Mouse (Mus musculus) midbrain, embryonic 11.5 days (tissue): ENCODE results near the gene Hnrnpul2. TPM values are rescaled to one million over a fixed set of nuclear protein-coding genes. Genes with fewer than 3 reads are reported as not detected.

ENCODE experiments used
- ATAC-seq: fragments of 200-750 bp; cut with Nextera tagmentation; 2 replicates; pipeline ENCODE4 v1.8.0; 2017; ENCODE audit warnings: moderate TSS enrichment, moderate library complexity; ENCODE audit not compliant: low FRiP score
- DNase-seq: peaks from one replicate; pipeline ENCODE4 v3.0.0; 2015; ENCODE audit warnings: low spot score; ENCODE audit errors: missing footprints
- H3K27ac ChIP-seq: fragments of 300-500 bp; sonication (generic); 2 replicates; pipeline ENCODE4 v1.5.1; 2014; ENCODE audit warnings: low read depth, low read length
- H3K27me3 ChIP-seq: fragments of 300-500 bp; sonication (generic); 2 replicates; pipeline ENCODE4 v1.6.1; 2014; ENCODE audit warnings: mild to moderate bottlenecking, low read length, moderate library complexity, mixed read lengths; ENCODE audit not compliant: control insufficient read depth, insufficient read depth
- H3K36me3 ChIP-seq: fragments of 300-500 bp; sonication (generic); 2 replicates; pipeline ENCODE4 v1.6.1; 2014; ENCODE audit warnings: mild to moderate bottlenecking, low read length, moderate library complexity, mixed read lengths; ENCODE audit not compliant: control insufficient read depth, insufficient read depth
- H3K4me1 ChIP-seq: fragments of 300-500 bp; sonication (generic); 2 replicates; pipeline ENCODE4 v1.6.1; 2014; ENCODE audit warnings: low read length; ENCODE audit not compliant: control insufficient read depth, insufficient read depth
- H3K4me2 ChIP-seq: fragments of 300-500 bp; sonication (generic); 2 replicates; pipeline ENCODE4 v1.6.1; 2014; ENCODE audit warnings: mild to moderate bottlenecking, moderate library complexity
- H3K4me3 ChIP-seq: fragments of 300-500 bp; sonication (generic); 2 replicates; pipeline ENCODE4 v1.5.1; 2014; ENCODE audit warnings: low read depth, low read length
- H3K9ac ChIP-seq: fragments of 300-500 bp; sonication (generic); 2 replicates; pipeline ENCODE4 v1.6.1; 2014; ENCODE audit warnings: low read length
- H3K9me3 ChIP-seq: fragments of 300-500 bp; sonication (generic); 2 replicates; pipeline ENCODE4 v1.6.1; 2016; ENCODE audit warnings: low read length; ENCODE audit not compliant: control insufficient read depth
- WGBS: fragments of 180-500 bp; shearing (Covaris S2); extraction: QIAGEN DNeasy Blood & Tissue Kit; methylation state at CpG from one replicate; pipeline ENCODE4 v1.1.7; 2014; 5-methylcytosine and 5-hydroxymethylcytosine counted together
- polyA plus RNA-seq: library from polyadenylated mRNA; unstranded; fragments of >200 nt; fragmentation: Nextera tagmentation; extraction: Ambion mirVana; gene quantifications from 2 replicates; pipeline ENCODE4 v1.2.1, GENCODE M21; 2014

The Hnrnpul2 gene
- polyA plus RNA-seq, 1 experiment from 2014 or later = 6.1 TPM

DNA sequence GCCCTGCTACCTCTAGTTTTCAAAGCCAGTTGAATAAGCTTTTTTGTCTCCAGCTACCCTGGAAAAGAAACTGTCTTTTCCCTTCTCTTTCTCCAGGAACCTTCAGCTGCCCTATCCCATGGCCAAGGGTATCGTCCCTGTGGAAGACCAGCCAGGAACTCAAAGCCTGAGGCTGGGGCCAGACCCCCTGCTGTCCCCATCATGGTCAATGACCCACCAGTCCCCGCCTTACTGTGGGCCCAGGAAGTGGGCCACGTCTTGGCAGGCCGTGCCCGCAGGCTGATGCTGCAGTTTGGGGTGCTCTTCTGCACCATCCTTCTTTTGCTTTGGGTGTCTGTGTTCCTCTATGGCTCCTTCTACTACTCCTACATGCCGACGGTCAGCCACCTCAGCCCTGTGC, 21.2 kb downstream of the Hnrnpul2 start:
- Histone ChIP-seq H3K36me3 (peaks cover 2% of the 10 kb centered on the region; the same call in 1 of the 2 replicates), H3K4me2 (peak overlapping the region; percentile 80), H3K9ac (peak overlapping the region; percentile 74), H3K27me3 (no peaks in the 10 kb centered on the region), H3K4me1 (peaks cover 27% of the 10 kb centered on the region), H3K9me3 (no peaks in the 10 kb centered on the region), H3K4me3 (peak overlapping the region; percentile 46), H3K27ac (no peak overlapping the region)
- ATAC-seq (no peak), DNase-seq (no peak)
- 88% methylated on average over 7 of the region's 7 CpGs for WGBS

- 88% methylated on average over 6 of the region's 6 CpGs for WGBS
- Histone ChIP-seq H3K9ac (no peak overlapping the region), H3K4me1 (peaks cover 27% of the 10 kb centered on the region), H3K27ac (no peak overlapping the region), H3K4me2 (no peak overlapping the region), H3K36me3 (peaks cover 12% of the 10 kb centered on the region; the same call in 1 of the 2 replicates), H3K27me3 (no peaks in the 10 kb centered on the region), H3K4me3 (no peak overlapping the region), H3K9me3 (no peaks in the 10 kb centered on the region)
- no peak for DNase-seq
- no peak for ATAC-seq
Measured at GRCm38 (mm10) chr19:8842961-8843360, 23.2 kb downstream of the Hnrnpul2 start.

- no peak overlapping the region for H3K4me3 ChIP-seq
- H3K36me3 ChIP-seq = peaks cover 15% of the 10 kb centered on the region
- H3K27ac ChIP-seq = no peak overlapping the region
- no peaks in the 10 kb centered on the region for H3K9me3 ChIP-seq
- H3K4me1 ChIP-seq = peaks cover 14% of the 10 kb centered on the region
- no peak overlapping the region for H3K4me2 ChIP-seq
- WGBS = 71% methylated on average over 5 of the region's 5 CpGs
- no peak for ATAC-seq
- peak; percentile 92 for DNase-seq
- no peaks in the 10 kb centered on the region for H3K27me3 ChIP-seq
- no peak overlapping the region for H3K9ac ChIP-seq
Measured at GRCm38 (mm10) chr19:8844371-8845129, 24.7 kb downstream of the Hnrnpul2 start.

- no peak overlapping the region for H3K4me3 ChIP-seq
- H3K36me3 ChIP-seq = peaks cover 15% of the 10 kb centered on the region
- no peak overlapping the region for H3K4me2 ChIP-seq
- WGBS = 83% methylated on average over 5 of the region's 5 CpGs
- no peaks in the 10 kb centered on the region for H3K4me1 ChIP-seq
- no peak for ATAC-seq
- DNase-seq = no peak
- no peaks in the 10 kb centered on the region for H3K27me3 ChIP-seq
- no peak overlapping the region for H3K27ac ChIP-seq
- no peaks in the 10 kb centered on the region for H3K9me3 ChIP-seq
- H3K9ac ChIP-seq = no peak overlapping the region
Measured at GRCm38 (mm10) chr19:8848356-8848755, 28.5 kb downstream of the Hnrnpul2 start.

GRCm38 (mm10) chr19:8850402-8850901, 30.6 kb downstream of the Hnrnpul2 start, which contains the start of gene Lrrn4cl:
Gene Lrrn4cl, plus strand, starts transcription at chr19:8850768.
- Histone ChIP-seq H3K9ac (no peak within 1 kb of the TSS), H3K27ac (no peak within 1 kb of the TSS), H3K36me3 (peaks cover 15% of the 10 kb centered on the region), H3K4me2 (no peak within 1 kb of the TSS), H3K4me1 (no peaks in the 10 kb centered on the region), H3K27me3 (no peaks in the 10 kb centered on the region), H3K4me3 (no peak within 1 kb of the TSS), H3K9me3 (no peaks in the 10 kb centered on the region)
- ATAC-seq (peak; percentile 48; the same call in 1 of the 2 replicates), DNase-seq (no peak)
- 47% methylated on average over 7 of the region's 7 CpGs for WGBS

DNA sequence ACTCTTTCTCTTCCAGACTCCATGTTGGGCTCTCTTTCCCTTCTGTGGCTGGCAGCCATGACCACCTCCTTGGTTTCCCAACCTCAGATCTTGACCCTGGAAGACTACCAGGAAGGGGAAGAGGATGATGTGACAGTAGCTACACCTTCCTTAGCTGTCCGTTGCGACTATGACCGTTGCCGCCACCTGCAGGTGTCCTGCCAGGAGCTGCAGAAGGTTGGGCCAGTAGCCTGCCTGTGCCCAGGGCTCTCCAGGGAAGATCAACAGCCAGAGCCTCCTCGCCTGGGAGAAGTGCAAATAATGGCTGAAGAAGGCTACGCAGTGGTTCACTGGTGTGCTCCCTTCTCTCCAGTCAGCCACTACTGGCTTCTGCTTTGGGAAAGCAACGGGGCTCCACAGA, 31.8 kb downstream of the Hnrnpul2 start:
- WGBS = 59% methylated on average over 7 of the region's 7 CpGs

GRCm38 (mm10) chr19:8852236-8852928, 32.6 kb downstream of the Hnrnpul2 start:
- WGBS = 60% methylated on average over 10 of the region's 10 CpGs
- Histone ChIP-seq H3K9ac (no peak overlapping the region), H3K4me1 (no peaks in the 10 kb centered on the region), H3K9me3 (no peaks in the 10 kb centered on the region), H3K4me3 (no peak overlapping the region), H3K27me3 (no peaks in the 10 kb centered on the region), H3K4me2 (no peak overlapping the region), H3K36me3 (peaks cover 6% of the 10 kb centered on the region), H3K27ac (no peak overlapping the region)
- no peak for DNase-seq
- no peak for ATAC-seq

More for the DNA sequence above, 31.8 kb downstream of the Hnrnpul2 start:
- Histone ChIP-seq H3K4me2 (no peak overlapping the region), H3K4me3 (no peak overlapping the region), H3K27ac (no peak overlapping the region), H3K36me3 (peaks cover 10% of the 10 kb centered on the region), H3K9me3 (no peaks in the 10 kb centered on the region), H3K27me3 (no peaks in the 10 kb centered on the region), H3K4me1 (no peaks in the 10 kb centered on the region), H3K9ac (no peak overlapping the region)
- ATAC-seq (no peak), DNase-seq (no peak)

DNA sequence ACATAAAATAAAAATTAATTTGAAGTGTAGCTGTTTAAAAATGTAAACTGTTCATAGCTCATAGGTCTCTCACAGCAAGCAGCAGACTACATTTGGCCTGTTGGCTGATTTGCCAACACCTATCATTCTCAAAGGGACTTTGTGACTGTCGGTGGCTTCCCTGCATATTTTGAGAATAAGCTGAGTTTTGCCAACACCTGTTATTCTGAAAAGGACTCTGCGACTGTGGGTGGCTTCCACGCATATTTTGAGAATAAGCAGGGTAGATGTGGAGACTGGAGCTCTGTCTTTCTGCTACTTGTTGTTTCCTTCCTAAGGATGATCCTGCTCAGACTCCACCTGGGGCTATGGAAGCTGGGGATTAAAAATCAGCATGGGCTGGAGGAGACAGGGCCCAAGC, 33.3 kb downstream of the Hnrnpul2 start:
- Histone ChIP-seq H3K9me3 (no peaks in the 10 kb centered on the region), H3K9ac (no peak overlapping the region), H3K27me3 (no peaks in the 10 kb centered on the region), H3K36me3 (peaks cover 3% of the 10 kb centered on the region), H3K4me2 (no peak overlapping the region), H3K4me1 (no peaks in the 10 kb centered on the region), H3K4me3 (no peak overlapping the region), H3K27ac (no peak overlapping the region)
- no peak for ATAC-seq
- no peak for DNase-seq
- 84% methylated on average over 3 of the region's 3 CpGs for WGBS

- 47% methylated on average over 4 of the region's 4 CpGs for WGBS
- Histone ChIP-seq H3K4me2 (no peak overlapping the region), H3K27me3 (no peaks in the 10 kb centered on the region), H3K9ac (no peak overlapping the region), H3K9me3 (no peaks in the 10 kb centered on the region), H3K27ac (no peak overlapping the region), H3K36me3 (no peaks in the 10 kb centered on the region), H3K4me1 (no peaks in the 10 kb centered on the region), H3K4me3 (no peak overlapping the region)
- no peak for ATAC-seq
- peak; percentile 88 for DNase-seq
Measured at GRCm38 (mm10) chr19:8857689-8858088, 37.9 kb downstream of the Hnrnpul2 start.
